Mouse (Mus musculus) embryonic facial prominence, embryonic 12.5 days (tissue): ENCODE measurements around the gene Ckm. TPM values are rescaled to one million over a fixed set of nuclear protein-coding genes. Genes with fewer than 3 reads are reported as not detected.

ENCODE experiments used
- ATAC-seq: fragments of 200-750 bp; cut with Nextera tagmentation; 2 replicates; pipeline ENCODE4 v1.8.0; 2017; ENCODE audit not compliant: insufficient number of reproducible peaks, insufficient read depth, low FRiP score, low TSS enrichment
- H3K27ac ChIP-seq: fragments of 300-500 bp; sonication (generic); 2 replicates; pipeline ENCODE4 v1.5.1; 2016; ENCODE audit warnings: mild to moderate bottlenecking
- H3K27me3 ChIP-seq: fragments of 300-500 bp; sonication (generic); 2 replicates; pipeline ENCODE4 v1.6.1; 2016; ENCODE audit warnings: mild to moderate bottlenecking, moderate library complexity
- H3K36me3 ChIP-seq: fragments of 300-500 bp; sonication (generic); 2 replicates; pipeline ENCODE4 v1.6.1; 2016; ENCODE audit warnings: mild to moderate bottlenecking
- H3K4me1 ChIP-seq: fragments of 300-500 bp; sonication (generic); 2 replicates; pipeline ENCODE4 v1.6.1; 2016
- H3K4me2 ChIP-seq: fragments of 300-500 bp; sonication (generic); replicated peaks from 2 replicates; pipeline ENCODE4 v1.6.1; 2016; ENCODE audit warnings: mild to moderate bottlenecking, moderate library complexity
- H3K4me3 ChIP-seq: fragments of 300-500 bp; sonication (generic); 2 replicates; pipeline ENCODE4 v1.5.1; 2016; ENCODE audit warnings: mild to moderate bottlenecking
- H3K9ac ChIP-seq: fragments of 300-500 bp; sonication (generic); 2 replicates; pipeline ENCODE4 v1.6.1; 2016; ENCODE audit warnings: mild to moderate bottlenecking, moderate library complexity
- H3K9me3 ChIP-seq: fragments of 300-500 bp; sonication (generic); 2 replicates; pipeline ENCODE4 v1.6.1; 2016; ENCODE audit warnings: mild to moderate bottlenecking, moderate library complexity
- WGBS: fragments of 180-500 bp; shearing (Covaris S2); methylation state at CpG from one replicate; pipeline ENCODE4 v1.1.7; 2016; 5-methylcytosine and 5-hydroxymethylcytosine counted together
- polyA plus RNA-seq: library from polyadenylated mRNA; unstranded; fragments of >200 nt; fragmentation: Nextera tagmentation; extraction: Ambion mirVana; gene quantifications from 2 replicates; pipeline ENCODE4 v1.2.1, GENCODE M21; 2016

The Ckm gene
- polyA plus RNA-seq, 1 experiment from 2014 or later = 0.52 TPM

DNA sequence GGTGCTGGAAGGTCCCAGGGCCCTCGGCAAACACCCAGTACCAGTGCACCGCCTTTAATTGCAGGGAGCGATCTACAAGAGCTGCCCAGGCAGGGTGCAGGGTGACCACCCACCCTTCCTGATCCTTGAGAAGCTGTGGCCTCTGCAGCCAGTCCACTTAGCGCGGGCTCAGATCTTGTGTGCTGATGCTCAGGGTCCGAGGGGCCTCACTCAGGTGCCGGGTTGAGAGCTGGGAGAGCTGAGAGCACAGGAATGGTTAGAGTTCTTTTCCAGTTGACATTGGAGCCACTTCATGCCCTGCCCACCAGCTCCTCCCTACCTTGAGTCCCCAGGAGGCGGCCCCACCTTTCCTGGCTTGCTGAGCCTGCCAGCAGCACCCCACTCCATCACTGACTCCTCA, 10.1 kb upstream of the Ckm start:
- no peak overlapping the region for H3K4me3 ChIP-seq
- WGBS = 92% methylated on average over 8 of the region's 8 CpGs
- H3K9ac ChIP-seq = no peak overlapping the region
- no peak overlapping the region for H3K27ac ChIP-seq
- no peak for ATAC-seq
- peaks cover 7% of the 10 kb centered on the region for H3K27me3 ChIP-seq
- H3K36me3 ChIP-seq = peaks cover 65% of the 10 kb centered on the region
- H3K9me3 ChIP-seq = no peaks in the 10 kb centered on the region
- H3K4me1 ChIP-seq = no peaks in the 10 kb centered on the region; the same call in 1 of the 2 replicates
- H3K4me2 ChIP-seq = no peak overlapping the region

DNA sequence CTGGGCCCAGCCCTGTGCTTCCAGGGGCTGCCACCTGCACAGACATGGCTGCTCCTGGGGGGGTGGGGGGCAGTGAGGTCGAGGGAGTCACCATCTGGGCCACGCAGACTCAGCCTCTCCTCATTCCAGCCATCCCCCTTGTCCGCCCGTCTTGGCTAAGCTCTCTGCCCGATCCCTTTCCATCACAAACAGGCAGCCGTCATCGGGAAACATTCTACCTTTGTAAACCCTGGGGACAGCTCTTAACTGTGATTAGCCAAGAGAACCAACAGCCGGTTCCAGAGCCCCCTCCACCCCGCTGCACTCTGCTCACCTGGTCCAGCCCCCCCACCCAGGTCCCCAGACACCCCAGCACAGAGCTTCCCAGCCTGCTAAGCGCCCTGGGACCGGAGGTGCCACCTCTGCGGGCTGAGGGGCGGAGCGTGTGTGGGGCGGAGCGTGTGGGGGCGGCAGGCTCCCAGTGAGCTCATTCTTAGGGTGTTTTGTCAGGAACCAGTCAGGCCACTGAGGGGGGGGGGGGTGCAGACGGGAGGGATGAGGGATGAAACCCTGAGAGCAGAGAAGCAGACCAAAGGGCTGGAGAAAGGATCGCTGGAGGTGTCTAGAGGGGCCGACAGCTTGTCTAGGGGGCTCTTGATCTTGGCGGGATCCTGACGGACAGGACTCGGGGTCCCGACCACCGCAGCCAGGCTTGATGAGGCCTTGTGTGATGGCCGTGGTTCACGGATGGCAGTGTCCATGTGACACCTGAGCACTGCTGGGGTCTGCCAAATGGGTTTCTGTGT, 4.9 kb upstream of the Ckm start:
- Histone ChIP-seq H3K4me2 (peak overlapping the region; percentile 50), H3K9me3 (peaks cover 4% of the 10 kb centered on the region; the same call in 1 of the 2 replicates), H3K27ac (peak overlapping the region; percentile 37; the same call in 1 of the 2 replicates), H3K4me3 (peak overlapping the region; percentile 31), H3K27me3 (peaks cover 54% of the 10 kb centered on the region), H3K36me3 (peaks cover 13% of the 10 kb centered on the region), H3K9ac (peak overlapping the region; percentile 36), H3K4me1 (peaks cover 11% of the 10 kb centered on the region)
- no peak for ATAC-seq
- WGBS = 3% methylated on average over 27 of the region's 27 CpGs

- no peak overlapping the region for H3K4me2 ChIP-seq
- H3K9me3 ChIP-seq = peaks cover 4% of the 10 kb centered on the region; the same call in 1 of the 2 replicates
- no peak overlapping the region for H3K4me3 ChIP-seq
- ATAC-seq = no peak
- 0 out of 2 replicates have a peak, but pooled peaks cover under 1% of the 10 kb centered on the region for H3K36me3 ChIP-seq
- WGBS = 82% methylated on average over 4 of the region's 4 CpGs
- H3K9ac ChIP-seq = no peak overlapping the region
- peaks cover 64% of the 10 kb centered on the region for H3K27me3 ChIP-seq
- H3K27ac ChIP-seq = no peak overlapping the region
- H3K4me1 ChIP-seq = peaks cover 14% of the 10 kb centered on the region
These were observed 3.6 kb upstream of the Ckm start for GRCm38 (mm10) chr7:19400946-19401345.

DNA sequence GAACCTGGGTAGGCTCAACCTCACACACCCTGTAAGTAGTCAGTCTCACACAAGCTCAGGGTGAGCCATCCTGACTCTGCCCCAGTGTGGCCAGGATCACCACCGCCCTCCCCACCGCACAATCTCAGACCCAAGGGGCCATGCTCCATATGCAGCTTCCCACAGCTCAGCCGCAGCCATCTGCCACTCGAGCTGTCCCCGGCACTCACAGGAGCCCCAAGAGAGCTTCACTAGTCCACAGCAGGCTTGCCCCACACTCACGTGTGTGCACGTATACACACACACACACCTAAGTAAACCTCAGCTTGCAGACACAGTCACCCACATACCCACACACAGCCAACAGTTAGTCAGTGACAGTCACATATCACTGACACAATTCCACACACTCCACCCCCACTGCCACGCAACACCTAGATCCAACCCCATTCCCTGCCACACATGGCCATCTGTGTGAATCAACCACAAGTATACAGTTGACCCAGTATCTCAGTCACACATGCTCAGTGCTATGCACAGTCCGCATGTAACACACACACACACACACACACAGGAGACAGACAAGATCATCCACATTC, 2.0 kb upstream of the Ckm start:
- H3K27me3 ChIP-seq = peaks cover 64% of the 10 kb centered on the region
- H3K4me1 ChIP-seq = peaks cover 14% of the 10 kb centered on the region
- no peak overlapping the region for H3K4me2 ChIP-seq
- H3K4me3 ChIP-seq = no peak overlapping the region
- peaks cover 4% of the 10 kb centered on the region; the same call in 1 of the 2 replicates for H3K9me3 ChIP-seq
- H3K36me3 ChIP-seq = no peaks in the 10 kb centered on the region
- H3K9ac ChIP-seq = no peak overlapping the region
- WGBS = 75% methylated on average over 9 of the region's 9 CpGs
- H3K27ac ChIP-seq = no peak overlapping the region
- no peak for ATAC-seq

DNA sequence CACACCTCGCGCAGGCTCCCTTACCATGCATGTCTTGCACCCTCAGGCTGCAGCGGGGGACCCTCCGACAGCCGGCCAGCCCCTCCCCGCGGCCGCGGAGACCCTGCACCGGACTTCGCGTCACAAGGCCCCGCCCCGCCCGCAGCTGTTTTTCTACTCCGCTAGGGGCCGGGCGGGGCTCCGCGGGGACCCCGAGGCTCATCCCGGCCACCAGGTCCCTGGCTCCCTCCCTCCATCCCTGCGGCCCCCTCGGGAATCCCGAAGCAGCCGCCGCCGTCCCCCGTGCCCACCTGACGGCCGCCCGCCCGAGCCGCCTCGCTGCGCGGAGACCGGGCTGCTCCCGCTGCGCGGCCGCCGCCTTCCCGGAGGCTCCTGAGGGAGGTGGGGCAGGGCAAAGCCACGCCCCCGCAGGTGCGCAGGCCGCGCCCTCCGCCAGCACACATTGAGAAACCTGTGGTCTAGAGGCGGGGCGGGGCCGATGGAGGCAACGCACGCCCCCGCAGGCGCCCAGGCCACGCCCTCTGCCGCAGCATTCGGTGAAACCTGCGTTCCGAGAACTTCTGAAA, 762 bp upstream of the Ckm start, which contains the start of gene Klc3:
Klc3 (minus strand) TSS at position 374 of the 566 bp plus-strand sequence.
- no peak for ATAC-seq

DNA sequence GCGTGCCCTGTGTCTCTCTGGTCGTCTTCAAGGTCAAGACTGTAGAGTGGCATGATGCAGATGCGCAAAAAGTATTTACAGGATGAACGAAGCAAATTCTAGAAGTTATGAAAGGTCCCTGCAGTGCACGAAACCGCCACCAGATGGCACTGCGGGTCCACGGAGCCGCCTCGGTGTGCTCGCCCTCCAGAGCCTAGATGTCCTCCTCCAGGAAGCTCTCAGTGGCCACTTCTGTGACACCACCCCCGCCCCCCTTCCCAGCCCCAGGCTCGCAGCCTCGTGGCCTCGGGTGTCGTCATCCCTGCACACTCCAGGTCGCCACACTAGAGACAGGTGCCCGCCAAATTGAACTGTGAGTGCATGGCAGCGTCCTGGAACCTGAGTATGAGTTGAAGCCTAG, 841 bp downstream of the Ckm start:
- 2% methylated on average over 19 of the region's 19 CpGs for WGBS
- peak overlapping the region; percentile 32 for H3K4me2 ChIP-seq
- H3K27ac ChIP-seq = no peak overlapping the region
- no peak overlapping the region for H3K9ac ChIP-seq
- H3K9me3 ChIP-seq = peaks cover 4% of the 10 kb centered on the region; the same call in 1 of the 2 replicates
- no peaks in the 10 kb centered on the region for H3K36me3 ChIP-seq
- ATAC-seq = no peak
- peaks cover 49% of the 10 kb centered on the region for H3K27me3 ChIP-seq
- H3K4me1 ChIP-seq = peaks cover 14% of the 10 kb centered on the region; the same call in 1 of the 2 replicates
- no peak overlapping the region for H3K4me3 ChIP-seq

More for the DNA sequence above, 762 bp upstream of the Ckm start, which contains the start of gene Klc3:
- Histone ChIP-seq H3K4me3 (peak within 1 kb of the TSS; percentile 59), H3K4me2 (peak within 1 kb of the TSS; percentile 97), H3K9me3 (peaks cover 4% of the 10 kb centered on the region; the same call in 1 of the 2 replicates), H3K4me1 (peaks cover 14% of the 10 kb centered on the region), H3K27me3 (peaks cover 64% of the 10 kb centered on the region), H3K36me3 (no peaks in the 10 kb centered on the region), H3K27ac (0 out of 2 replicates have a peak within 1 kb of the TSS, but pooled peaks have one; percentile 41), H3K9ac (peak within 1 kb of the TSS; percentile 55)
- WGBS = under 1% methylated on average over 62 of the region's 62 CpGs

- H3K9ac ChIP-seq = no peak overlapping the region
- no peak for ATAC-seq
These were observed 5.2 kb downstream of the Ckm start for GRCm38 (mm10) chr7:19409753-19410152.

GRCm38 (mm10) chr7:19410766-19411344, 6.3 kb downstream of the Ckm start:
- 77% methylated on average over 11 of the region's 11 CpGs for WGBS
- Histone ChIP-seq H3K27ac (no peak overlapping the region), H3K4me2 (no peak overlapping the region), H3K4me3 (no peak overlapping the region), H3K36me3 (no peaks in the 10 kb centered on the region), H3K9ac (no peak overlapping the region), H3K9me3 (0 out of 2 replicates have a peak, but pooled peaks cover 4% of the 10 kb centered on the region), H3K4me1 (0 out of 2 replicates have a peak, but pooled peaks cover 3% of the 10 kb centered on the region), H3K27me3 (peaks cover 10% of the 10 kb centered on the region; the same call in 1 of the 2 replicates)
- no peak for ATAC-seq

More at GRCm38 (mm10) chr7:19409753-19410152, 5.2 kb downstream of the Ckm start:
- H3K4me3 ChIP-seq = no peak overlapping the region
- H3K4me2 ChIP-seq = no peak overlapping the region
- H3K9me3 ChIP-seq = 0 out of 2 replicates have a peak, but pooled peaks cover 4% of the 10 kb centered on the region
- H3K36me3 ChIP-seq = no peaks in the 10 kb centered on the region
- WGBS = 41% methylated on average over 6 of the region's 6 CpGs
- no peak overlapping the region for H3K27ac ChIP-seq
- peaks cover 15% of the 10 kb centered on the region for H3K27me3 ChIP-seq
- H3K4me1 ChIP-seq = 0 out of 2 replicates have a peak, but pooled peaks cover 6% of the 10 kb centered on the region

DNA sequence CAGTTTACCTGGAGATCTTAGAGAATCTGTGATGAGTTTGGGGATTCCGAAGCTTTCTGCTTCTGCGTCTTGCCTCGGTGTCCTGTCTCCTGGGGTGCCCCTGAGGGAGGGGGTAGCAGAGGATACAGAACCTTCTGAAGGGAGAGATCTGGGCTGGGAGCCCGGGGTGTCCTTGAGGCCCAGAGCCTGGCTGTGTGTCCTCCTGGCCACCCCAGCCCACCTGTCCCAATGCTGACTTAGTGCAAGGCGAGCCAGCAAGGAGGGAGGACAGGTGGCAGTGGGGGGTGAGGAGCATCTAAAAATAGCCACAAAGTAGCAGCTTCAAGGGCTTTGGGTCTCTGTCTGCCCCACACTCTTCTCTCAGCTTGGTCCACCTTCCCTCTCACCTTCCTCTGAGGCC, 7.2 kb downstream of the Ckm start:
- Histone ChIP-seq H3K4me3 (no peak overlapping the region), H3K4me2 (no peak overlapping the region), H3K36me3 (no peaks in the 10 kb centered on the region), H3K9me3 (0 out of 2 replicates have a peak, but pooled peaks cover 4% of the 10 kb centered on the region), H3K27ac (no peak overlapping the region), H3K9ac (no peak overlapping the region), H3K27me3 (peaks cover 14% of the 10 kb centered on the region; the same call in 1 of the 2 replicates), H3K4me1 (0 out of 2 replicates have a peak, but pooled peaks cover 3% of the 10 kb centered on the region)
- 75% methylated on average over 5 of the region's 5 CpGs for WGBS
- no peak for ATAC-seq

- ATAC-seq = no peak
- WGBS = 87% methylated on average over 3 of the region's 3 CpGs
- Histone ChIP-seq H3K27ac (no peak overlapping the region), H3K27me3 (peaks cover 30% of the 10 kb centered on the region), H3K4me1 (0 out of 2 replicates have a peak, but pooled peaks cover 3% of the 10 kb centered on the region), H3K4me2 (no peak overlapping the region), H3K9me3 (0 out of 2 replicates have a peak, but pooled peaks cover 4% of the 10 kb centered on the region), H3K9ac (no peak overlapping the region), H3K4me3 (no peak overlapping the region), H3K36me3 (no peaks in the 10 kb centered on the region)
These were observed 8.9 kb downstream of the Ckm start for GRCm38 (mm10) chr7:19413525-19413924.

GRCm38 (mm10) chr7:19416590-19416989, 12.0 kb downstream of the Ckm start:
- no peak overlapping the region for H3K4me2 ChIP-seq
- H3K9ac ChIP-seq = no peak overlapping the region
- 0 out of 2 replicates have a peak, but pooled peaks cover 4% of the 10 kb centered on the region for H3K9me3 ChIP-seq
- 79% methylated on average over 15 of the region's 15 CpGs for WGBS
- peaks cover 4% of the 10 kb centered on the region; the same call in 1 of the 2 replicates for H3K4me1 ChIP-seq
- H3K4me3 ChIP-seq = no peak overlapping the region
- ATAC-seq = no peak
- H3K36me3 ChIP-seq = no peaks in the 10 kb centered on the region
- H3K27me3 ChIP-seq = peaks cover 55% of the 10 kb centered on the region
- no peak overlapping the region for H3K27ac ChIP-seq
